Mouse (Mus musculus) lung, postnatal 4 days (tissue): Measurements from ENCODE around the gene Cryzl2.

Source experiments
- DNase-seq, 2 experiments: peaks; one replicate each; pipeline ENCODE4 v3.0.0; 2021

Cryzl2 gene

DNA sequence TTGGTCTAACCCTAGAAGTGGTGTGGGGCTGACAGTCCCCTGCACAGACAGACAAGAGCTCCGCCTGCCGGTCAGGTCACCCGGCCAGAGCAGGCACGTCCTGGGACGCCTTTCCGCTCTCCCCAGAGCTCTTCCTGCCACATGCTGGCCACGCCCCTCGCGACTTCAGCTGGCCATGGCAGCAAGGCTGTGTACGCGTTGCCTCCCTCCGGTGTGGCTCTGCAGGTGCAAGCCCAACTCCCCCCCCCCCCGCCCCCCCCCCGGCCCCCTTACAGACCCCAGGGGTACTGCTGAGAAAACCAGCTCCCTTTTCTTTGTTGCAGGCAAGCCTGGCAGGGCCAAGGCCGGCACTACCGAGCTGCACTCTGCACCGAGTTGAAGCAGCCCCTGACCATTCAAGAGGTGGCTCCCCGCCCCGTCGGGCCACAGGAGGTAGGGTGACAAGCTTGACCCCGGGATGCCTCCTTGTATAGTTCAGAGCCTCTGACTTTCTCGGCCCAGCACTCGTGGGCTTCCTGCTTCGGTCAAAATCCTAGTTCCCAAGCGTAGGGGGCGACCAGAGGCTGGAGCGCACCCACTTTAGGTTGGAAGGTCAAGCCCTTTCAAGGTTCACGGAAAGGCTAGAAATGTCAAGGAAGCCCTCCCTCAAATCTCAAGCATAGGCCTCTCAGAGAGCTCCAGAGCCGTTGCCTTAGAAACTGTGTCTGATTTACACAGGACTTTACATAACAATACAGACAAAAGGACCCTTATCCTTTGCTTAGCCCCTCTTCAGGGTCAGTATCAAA, at the start of gene Cryzl2:
Gene Cryzl2, plus strand, starts transcription at position 157 of the 788 bp plus-strand sequence.
- DNase-seq, result peak; percentile 90 to 92

DNA sequence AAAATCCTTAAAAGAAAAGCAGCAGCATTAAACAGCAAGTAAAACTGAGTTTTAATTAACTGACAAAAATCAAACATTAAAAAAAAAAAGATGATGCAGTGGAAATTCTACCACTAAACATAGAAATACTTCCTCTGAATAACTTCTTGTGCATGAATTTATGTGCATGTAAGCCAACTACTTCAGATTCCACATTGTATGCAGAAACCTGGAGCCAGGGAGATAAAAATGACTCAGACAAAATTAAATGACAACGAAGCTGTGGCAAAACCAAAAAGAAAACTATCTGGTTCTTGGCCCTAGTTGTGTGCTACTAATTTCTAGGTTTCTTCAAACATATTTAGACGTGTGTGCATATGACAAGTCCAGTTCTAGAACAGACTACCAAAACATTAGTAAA, 48.7 kb upstream of the Cryzl2 start:
- DNase-seq, result no peak

DNA sequence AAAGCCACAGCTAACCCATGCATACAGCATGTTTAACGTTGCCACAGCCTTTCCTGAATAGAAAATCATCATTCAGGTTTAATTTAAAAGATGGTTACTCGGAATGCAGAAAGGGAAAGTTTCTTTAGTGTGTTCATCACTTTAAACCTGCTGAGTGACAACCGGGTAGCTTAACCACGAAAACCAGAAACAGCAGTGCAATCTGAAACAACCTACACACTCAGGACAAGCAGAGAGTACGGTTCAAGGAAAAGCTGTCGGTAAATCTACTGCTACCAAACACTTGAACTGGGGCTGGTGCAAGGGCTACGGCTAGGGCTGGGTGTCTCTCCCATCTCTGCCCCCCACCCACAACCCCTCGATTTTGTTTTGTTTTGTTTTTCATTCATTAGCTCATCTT, 47.4 kb upstream of the Cryzl2 start:
- DNase-seq, result no peak

- DNase-seq, result no peak
These were observed 47.1 kb upstream of the Cryzl2 start for GRCm38 (mm10) chr1:157411341-157411710.

DNA sequence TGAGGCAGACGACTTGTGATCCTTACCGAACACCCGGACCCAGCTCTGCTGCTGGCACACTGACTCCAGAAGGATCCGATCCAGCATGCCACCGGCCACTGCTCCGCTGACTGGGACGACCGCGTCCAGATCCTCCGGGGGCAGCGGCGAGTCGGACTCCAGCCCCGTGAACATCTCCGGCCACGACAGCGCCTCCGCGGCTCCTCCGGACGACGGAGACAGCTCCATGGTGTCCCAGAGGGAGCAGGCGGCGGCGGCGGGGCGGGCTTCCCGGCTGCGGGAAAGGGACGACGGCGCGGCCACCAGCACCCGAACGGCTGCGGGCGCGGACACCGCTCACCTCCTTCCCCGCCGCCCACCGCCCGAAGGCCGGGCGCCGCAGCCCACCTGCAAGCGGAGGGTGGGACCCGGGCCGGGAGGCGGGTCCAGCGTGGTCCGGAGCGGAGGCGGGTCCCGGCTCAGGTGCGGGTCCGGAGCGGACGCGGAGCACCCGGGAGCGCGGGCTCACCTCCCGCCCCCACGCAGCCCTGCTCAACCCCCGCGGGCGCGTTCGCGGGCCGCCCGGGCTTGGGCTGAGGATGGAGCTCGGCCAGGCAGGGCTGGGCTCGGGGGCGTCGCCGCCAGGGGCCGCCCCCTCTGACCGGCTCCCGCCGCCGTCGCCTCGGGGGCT, 46.5 kb upstream of the Cryzl2 start:
- peak; percentile 77 to 79 for DNase-seq

DNA sequence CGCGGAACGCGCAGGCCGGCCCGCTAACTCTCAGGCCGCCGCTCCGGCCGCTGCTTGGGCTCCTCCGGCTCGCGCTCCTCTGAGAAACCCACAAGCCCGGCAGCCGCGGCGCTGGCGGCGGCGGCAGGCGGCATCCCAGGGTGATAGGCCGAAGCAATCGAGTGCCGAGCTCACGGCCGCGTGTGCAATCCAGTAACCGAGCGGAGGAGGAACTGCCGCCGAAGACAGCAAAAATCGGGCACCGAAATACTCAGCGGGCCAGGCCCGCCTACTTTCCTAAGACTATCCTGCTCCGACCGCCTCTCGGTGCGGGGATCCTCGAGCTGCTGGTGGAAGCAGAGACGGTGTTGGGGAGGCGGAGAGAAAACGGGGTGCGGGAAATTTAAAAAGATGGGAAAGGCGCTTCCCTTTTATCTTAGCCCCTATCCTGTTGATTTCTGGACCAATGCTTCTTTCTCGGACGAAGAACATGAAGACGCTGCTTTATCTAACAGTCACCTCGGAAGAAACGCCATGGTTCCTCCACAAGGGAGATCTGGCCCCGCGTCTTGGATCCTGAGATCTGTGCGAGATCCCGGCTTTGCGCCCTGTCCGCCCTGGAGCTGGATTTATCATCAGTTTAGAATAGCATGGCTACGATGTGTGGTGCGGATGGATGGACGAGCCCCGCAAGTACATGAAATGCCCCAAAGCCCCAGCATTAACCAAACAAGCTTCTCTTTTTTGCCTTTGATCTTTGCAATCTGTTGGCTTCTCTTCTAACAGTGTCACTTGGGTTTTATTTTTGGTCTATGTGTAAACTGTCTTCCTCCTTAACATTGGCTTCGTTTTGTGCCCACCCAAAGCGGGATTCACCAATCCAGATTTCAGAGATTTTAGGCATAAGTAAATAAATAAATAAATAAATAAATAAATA, 45.7 kb upstream of the Cryzl2 start, which contains the start of gene Rasal2:
Gene Rasal2, minus strand, starts transcription at position 142 of the 916 bp plus-strand sequence.
- DNase-seq, result peak; percentile 96 to 97

DNA sequence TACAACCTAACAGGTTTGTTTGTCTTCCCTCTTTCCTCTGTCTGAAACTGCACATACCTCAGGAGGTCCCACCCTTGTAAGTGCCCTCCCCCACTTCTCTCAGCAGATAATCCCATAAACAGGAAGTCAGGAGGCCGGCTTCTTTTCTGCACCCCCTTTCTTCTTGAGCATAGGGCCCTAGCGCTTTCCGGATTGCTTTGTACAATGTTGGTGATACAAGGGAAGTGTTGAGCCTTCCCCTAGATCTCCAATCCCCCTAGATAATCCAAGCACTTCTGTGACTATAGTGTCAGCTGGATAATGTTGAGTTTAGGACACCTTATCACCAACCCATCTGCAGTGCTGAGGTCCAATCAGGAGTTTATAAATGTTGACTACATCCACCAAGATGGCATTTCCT, 42.6 kb upstream of the Cryzl2 start:
- DNase-seq, result no peak

GRCm38 (mm10) chr1:157416628-157417027, 41.7 kb upstream of the Cryzl2 start:
- no peak for DNase-seq

DNA sequence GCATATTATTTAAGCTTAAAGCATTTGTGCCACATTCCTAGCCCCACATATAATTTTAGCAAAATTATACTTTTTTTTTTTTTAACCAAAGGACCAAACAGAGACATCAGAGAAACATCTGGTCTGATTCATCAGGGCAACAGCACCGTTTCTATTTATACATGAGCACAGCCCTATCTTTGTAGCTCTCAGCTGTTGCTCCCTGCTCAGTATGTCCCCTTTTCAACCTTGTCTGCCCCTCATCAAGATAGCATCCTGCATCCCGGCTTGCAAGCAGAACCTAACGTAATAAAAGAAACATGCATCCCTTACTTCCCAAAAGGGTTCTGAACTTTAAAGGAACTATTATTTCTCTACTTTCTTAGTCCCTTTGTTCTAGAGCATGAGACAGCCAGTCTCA, 41.0 kb upstream of the Cryzl2 start:
- DNase-seq, result no peak

DNA sequence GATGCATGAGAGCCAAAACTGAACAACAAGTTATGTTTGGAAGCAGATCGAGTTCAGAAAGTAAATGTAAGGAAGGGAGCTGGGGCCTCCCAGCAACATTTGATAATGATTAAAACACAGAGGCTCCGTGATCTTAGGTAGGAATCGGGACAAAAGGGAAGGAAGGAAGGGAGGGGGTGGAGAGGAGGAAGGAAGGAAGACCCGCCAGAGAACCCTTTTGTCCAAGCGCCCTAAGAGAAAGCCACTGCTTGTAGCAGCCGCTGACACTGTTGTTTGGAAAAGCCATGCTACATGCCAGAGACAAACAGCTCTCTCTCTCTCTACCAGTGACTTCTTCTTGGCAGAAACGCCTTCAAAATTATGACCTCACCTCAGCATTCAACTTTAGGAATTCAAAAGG, 40.5 kb upstream of the Cryzl2 start:
- DNase-seq, result peak; percentile 28 to 46

DNA sequence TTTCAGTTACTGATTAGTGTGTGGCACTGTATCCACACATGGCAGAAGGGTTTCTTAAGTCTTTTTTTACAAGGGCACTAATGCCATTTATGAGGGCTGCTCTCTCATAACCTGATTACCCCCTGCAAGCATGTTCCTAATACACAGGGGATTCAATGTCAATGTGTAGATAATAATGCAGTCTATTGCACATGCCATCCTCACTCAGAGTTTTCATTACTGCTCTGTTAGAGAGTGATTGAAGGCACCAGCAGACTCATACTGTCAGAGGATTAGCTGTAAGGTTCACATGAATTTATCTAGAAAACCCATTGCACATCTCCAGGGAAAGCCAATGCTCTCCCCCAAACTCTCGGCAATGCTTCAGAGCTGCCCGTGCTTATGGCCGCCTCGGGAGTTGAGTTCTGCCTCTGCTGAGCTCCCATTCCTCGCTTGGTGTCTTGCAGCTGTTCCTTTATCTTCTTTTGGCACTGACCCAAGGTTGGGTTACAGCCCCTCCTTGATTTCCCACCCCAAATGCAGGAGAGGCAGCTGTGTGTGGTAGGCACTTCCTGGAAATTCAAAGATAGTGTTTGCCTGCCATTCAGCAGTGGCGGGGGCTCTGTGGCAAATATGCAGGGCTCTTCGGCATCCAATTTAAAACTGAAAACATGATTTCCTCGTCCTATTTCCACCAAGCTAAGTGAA, 32.5 kb upstream of the Cryzl2 start:
- DNase-seq, result peak; percentile 41

DNA sequence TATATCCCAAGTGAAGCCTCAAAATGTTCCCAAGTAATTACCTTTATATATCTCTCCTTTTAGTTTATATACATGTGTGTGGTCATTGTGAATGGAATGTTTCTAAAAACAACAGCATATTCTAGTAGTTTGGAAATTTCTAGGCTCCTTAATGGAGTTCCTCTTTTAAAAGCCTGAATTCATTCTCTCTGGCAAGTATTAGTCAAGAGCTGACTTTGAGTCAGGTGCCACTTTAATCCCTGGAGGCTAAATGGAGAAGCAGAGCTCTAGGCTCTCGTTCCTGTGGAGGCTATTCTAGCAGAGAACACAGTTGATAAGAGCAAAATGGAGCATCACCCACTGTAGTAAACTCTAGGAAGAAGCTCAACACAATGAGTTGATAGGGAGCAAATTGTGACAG, 31.4 kb upstream of the Cryzl2 start:
- DNase-seq, result no peak

DNA sequence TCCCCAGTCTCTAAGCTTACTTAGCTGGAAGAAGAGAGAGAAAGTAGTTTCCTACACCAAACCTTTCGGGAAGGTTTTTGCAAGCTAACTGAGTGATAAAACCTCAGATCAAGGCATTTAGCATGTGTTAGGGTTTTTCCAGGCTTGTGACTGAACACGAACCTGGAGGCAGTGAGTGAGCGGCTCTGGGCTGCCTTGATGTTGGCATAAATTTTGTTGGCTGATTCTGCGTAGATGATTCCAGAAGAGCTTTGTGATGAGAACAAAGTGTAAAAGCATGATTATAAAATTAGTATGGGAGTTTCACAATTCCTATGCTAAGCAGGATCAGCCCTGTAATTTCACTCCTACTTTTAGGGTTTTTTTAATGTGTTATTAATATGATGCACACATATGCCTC, 30.8 kb upstream of the Cryzl2 start:
- DNase-seq, result no peak

DNA sequence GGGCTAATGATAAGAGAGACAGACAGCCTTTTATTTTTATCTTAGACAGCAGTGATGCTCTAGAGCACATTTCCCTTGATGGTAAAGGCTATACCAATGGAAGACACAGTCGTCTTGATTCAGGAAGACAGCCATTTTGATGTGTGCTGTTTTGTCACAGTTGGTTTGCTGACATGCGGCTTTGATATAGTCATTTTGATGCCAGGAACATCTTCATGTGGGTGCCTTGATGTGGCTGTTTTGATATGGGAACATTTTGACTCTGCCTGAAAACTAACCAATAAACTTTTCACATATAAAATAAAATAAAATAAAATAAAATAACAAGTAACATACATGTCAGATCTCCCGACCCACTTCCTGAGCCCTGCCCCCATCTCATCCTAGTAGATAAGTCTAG, 30.0 kb upstream of the Cryzl2 start:
- DNase-seq, result no peak

- no peak for DNase-seq
These were observed 25.1 kb upstream of the Cryzl2 start for GRCm38 (mm10) chr1:157433316-157433715.

- no peak for DNase-seq
These were observed 24.0 kb upstream of the Cryzl2 start for GRCm38 (mm10) chr1:157434404-157434803.

DNA sequence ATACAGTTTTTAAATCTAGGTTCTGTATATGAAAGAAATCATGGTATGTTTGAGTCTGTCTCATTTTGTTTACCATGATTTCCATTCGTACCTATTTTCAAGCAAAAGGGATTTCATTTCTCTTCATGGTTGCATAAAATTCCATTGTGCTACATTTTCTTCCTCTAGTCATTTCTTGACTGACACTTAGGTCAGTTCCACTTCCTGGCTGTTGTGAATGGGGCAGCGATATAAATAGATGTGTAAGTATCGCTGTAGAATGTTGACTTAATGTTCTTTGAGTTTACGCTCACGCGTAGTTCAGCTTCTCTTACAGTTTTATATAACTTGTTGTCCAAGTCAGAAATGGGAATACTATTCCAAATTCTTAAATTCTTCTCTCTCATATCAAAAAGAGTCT, 22.5 kb upstream of the Cryzl2 start:
- no peak for DNase-seq

- no peak for DNase-seq
These were observed 20.1 kb upstream of the Cryzl2 start for GRCm38 (mm10) chr1:157438290-157438689.

- no peak for DNase-seq
These were observed 19.3 kb upstream of the Cryzl2 start for GRCm38 (mm10) chr1:157439101-157439500.

DNA sequence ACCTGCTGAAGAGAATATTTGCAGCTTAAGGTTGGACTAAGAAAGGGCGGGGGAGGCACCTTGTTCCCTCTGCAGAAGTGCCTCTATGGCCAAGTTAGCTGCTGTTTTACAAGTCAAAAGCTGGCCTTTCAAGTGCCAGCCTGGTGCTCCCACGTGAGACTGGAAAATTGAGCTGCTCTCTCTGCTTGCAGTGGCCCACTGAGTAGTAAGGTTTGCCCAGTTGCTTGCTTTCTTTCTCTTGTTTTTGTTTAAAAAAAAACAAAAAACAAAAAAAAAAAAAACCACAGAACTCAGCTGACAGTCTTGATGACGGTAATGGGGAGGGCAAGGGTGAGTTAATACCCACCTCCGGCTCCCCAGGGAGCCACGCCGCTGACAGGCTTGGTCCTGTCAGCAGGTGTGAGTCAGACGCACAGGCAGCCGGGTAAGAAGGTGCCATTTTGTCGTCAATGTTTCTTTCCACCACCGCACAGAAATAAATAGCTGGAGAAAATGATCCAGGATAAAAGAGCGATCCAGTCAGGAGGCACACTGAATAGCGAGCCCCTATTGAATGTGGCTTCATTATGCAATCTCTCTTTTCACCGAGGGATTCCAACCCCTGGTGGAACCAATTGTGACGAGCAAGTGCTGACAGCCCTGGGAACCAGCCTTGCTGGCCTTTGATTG, 18.3 kb upstream of the Cryzl2 start:
- no peak for DNase-seq

GRCm38 (mm10) chr1:157443026-157443722, 15.2 kb upstream of the Cryzl2 start:
- peak; percentile 34 to 50 for DNase-seq
